In genomic region chr19:21053597-21054544, GRCm38 (mm10) we compare ENCODE assay signal across 10 mouse cellular contexts.
DNase-seq lines count a peak whose midpoint lies in the region; ATAC-seq and TF ChIP-seq lines count a peak whose summit lies in the region.
"Had no signal": no experiment of that assay in that cellular context is flagged by ENCODE, and none has a peak within 500 bp of the region (broad histone marks: within the 10 kb centered on the region; RNA-seq: fewer than 3 reads in every experiment).

No protein-coding gene starts in this region.

- H3K36me3 ChIP-seq in forebrain, embryonic 14.5 days (ENCODE audit: control insufficient read depth, insufficient read depth, low read length): no peaks in the 10 kb centered on the region
- no peaks in the 10 kb centered on the region for H3K36me3 ChIP-seq in limb, embryonic 14.5 days (ENCODE audit: control insufficient read depth, insufficient read depth, low read length)
- H3K36me3 ChIP-seq in neural tube, embryonic 15.5 days: no peaks in the 10 kb centered on the region
- H3K36me3 ChIP-seq: liver, embryonic 12.5 days had no signal

- TF ChIP-seq CTCF in layer of hippocampus, adult 2 months (conservative IDR thresholded peaks at IDR 0.05): no peak

- no peak for TF ChIP-seq POLR2A in limb, embryonic 14.5 days (IDR thresholded peaks at IDR 0.05; ENCODE audit: borderline replicate concordance, extremely low read depth, insufficient read depth, insufficient read length)

- DNase-seq in layer of hippocampus, adult 2 months (ENCODE audit: low spot score in 2 of 2): peak in 1 of 2 experiments; percentile 28
- no peak for DNase-seq in layer of hippocampus, adult 9-11 months
- peak; percentile 38 for DNase-seq in forebrain, embryonic 14.5 days (ENCODE audit: low spot score)
- no peak for DNase-seq in limb, embryonic 14.5 days (ENCODE audit: low spot score)
- no peak for DNase-seq in left cerebral cortex, adult 9 months (ENCODE audit: low spot score in 2 of 2)
- DNase-seq in urinary bladder, postnatal 10 days (ENCODE audit: low spot score): no peak
- no peak for DNase-seq in lung, postnatal 10 days
- DNase-seq: right cerebral cortex, postnatal 25 days had no signal

- peak; percentile 72 for ATAC-seq in forebrain, embryonic 14.5 days
- peak; percentile 50 for ATAC-seq in limb, embryonic 14.5 days (ENCODE audit: low FRiP score, low read depth)
- peak; percentile 79; the same call in 1 of the 2 replicates for ATAC-seq in neural tube, embryonic 15.5 days (ENCODE audit: low FRiP score)
- ATAC-seq: liver, embryonic 12.5 days had no signal

- no peaks in the 10 kb centered on the region for H3K4me1 ChIP-seq in forebrain, embryonic 14.5 days (ENCODE audit: control insufficient read depth, insufficient read depth, low read length)
- no peaks in the 10 kb centered on the region for H3K4me1 ChIP-seq in limb, embryonic 14.5 days (ENCODE audit: control insufficient read depth, insufficient read depth, low read length)
- no peaks in the 10 kb centered on the region for H3K4me1 ChIP-seq in neural tube, embryonic 15.5 days
- H3K4me1 ChIP-seq: liver, embryonic 12.5 days had no signal

- H3K27ac ChIP-seq in layer of hippocampus, adult 2 months: peak overlapping the region; percentile 49
- H3K27ac ChIP-seq in forebrain, embryonic 14.5 days (ENCODE audit: low read depth, low read length): no peak overlapping the region
- H3K27ac ChIP-seq in limb, embryonic 14.5 days (replicated peaks; ENCODE audit: low read depth, low read length): no peak overlapping the region
- no peak overlapping the region for H3K27ac ChIP-seq in neural tube, embryonic 15.5 days (replicated peaks)
- H3K27ac ChIP-seq: liver, embryonic 12.5 days had no signal

- H3K9me3 ChIP-seq in forebrain, embryonic 14.5 days (replicated peaks; ENCODE audit: control insufficient read depth, low read length): no peaks in the 10 kb centered on the region
- no peaks in the 10 kb centered on the region for H3K9me3 ChIP-seq in limb, embryonic 14.5 days (ENCODE audit: control insufficient read depth, low read length)
- no peaks in the 10 kb centered on the region for H3K9me3 ChIP-seq in neural tube, embryonic 15.5 days (replicated peaks)
- H3K9me3 ChIP-seq: liver, embryonic 12.5 days had no signal

- no peak overlapping the region for H3K9ac ChIP-seq in forebrain, embryonic 14.5 days (ENCODE audit: low read length)
- no peak overlapping the region for H3K9ac ChIP-seq in limb, embryonic 14.5 days (ENCODE audit: low read depth, low read length, severe bottlenecking)
- no peak overlapping the region for H3K9ac ChIP-seq in neural tube, embryonic 15.5 days (replicated peaks)
- H3K9ac ChIP-seq: liver, embryonic 12.5 days had no signal

- no peak overlapping the region for H3K4me2 ChIP-seq in forebrain, embryonic 14.5 days (ENCODE audit: low read length)
- no peak overlapping the region for H3K4me2 ChIP-seq in limb, embryonic 14.5 days (replicated peaks; ENCODE audit: low read depth, low read length, severe bottlenecking)
- no peak overlapping the region for H3K4me2 ChIP-seq in neural tube, embryonic 15.5 days
- H3K4me2 ChIP-seq: liver, embryonic 12.5 days had no signal

- H3K4me3 ChIP-seq in layer of hippocampus, adult 2 months: no peak overlapping the region
- H3K4me3 ChIP-seq in forebrain, embryonic 14.5 days (ENCODE audit: low read depth, low read length): no peak overlapping the region
- H3K4me3 ChIP-seq in limb, embryonic 14.5 days (replicated peaks; ENCODE audit: low read length): no peak overlapping the region
- no peak overlapping the region for H3K4me3 ChIP-seq in neural tube, embryonic 15.5 days (replicated peaks)
- H3K4me3 ChIP-seq: liver, embryonic 12.5 days had no signal

- 83% methylated on average over 11 of the region's 11 CpGs for WGBS in forebrain, embryonic 14.5 days
- 74% methylated on average over 11 of the region's 11 CpGs for WGBS in limb, embryonic 14.5 days
- 71% methylated on average over 11 of the region's 11 CpGs for WGBS in neural tube, embryonic 15.5 days

- no peaks in the 10 kb centered on the region for H3K27me3 ChIP-seq in forebrain, embryonic 14.5 days (replicated peaks; ENCODE audit: control insufficient read depth, insufficient read depth, low read length)
- H3K27me3 ChIP-seq in limb, embryonic 14.5 days (ENCODE audit: control insufficient read depth, insufficient read depth, low read length): no peaks in the 10 kb centered on the region
- no peaks in the 10 kb centered on the region for H3K27me3 ChIP-seq in neural tube, embryonic 15.5 days (replicated peaks)
- H3K27me3 ChIP-seq: liver, embryonic 12.5 days had no signal
